Mouse (Mus musculus) layer of hippocampus, postnatal 36 days (tissue): Measurements from ENCODE around the gene Arsa. TPM values are rescaled to one million over a fixed set of nuclear protein-coding genes. Genes with fewer than 3 reads are reported as not detected.
"Not testable (repeated sequence)": the region's sequence is repeated elsewhere in the genome, so short reads cannot be mapped to it uniquely, and the experiment has no call there.

Source experiments
- DNase-seq, 2 experiments: peaks; one replicate each; pipeline ENCODE4 v3.0.0; 2022
- total RNA-seq, 2 experiments: library from RNA; stranded (reverse); gene quantifications; 2 replicates each; pipeline ENCODE4 v1.2.3; 2021

Arsa gene
- total RNA-seq, 2 experiments from 2014 or later: 28.6 to 30.6 TPM

DNA sequence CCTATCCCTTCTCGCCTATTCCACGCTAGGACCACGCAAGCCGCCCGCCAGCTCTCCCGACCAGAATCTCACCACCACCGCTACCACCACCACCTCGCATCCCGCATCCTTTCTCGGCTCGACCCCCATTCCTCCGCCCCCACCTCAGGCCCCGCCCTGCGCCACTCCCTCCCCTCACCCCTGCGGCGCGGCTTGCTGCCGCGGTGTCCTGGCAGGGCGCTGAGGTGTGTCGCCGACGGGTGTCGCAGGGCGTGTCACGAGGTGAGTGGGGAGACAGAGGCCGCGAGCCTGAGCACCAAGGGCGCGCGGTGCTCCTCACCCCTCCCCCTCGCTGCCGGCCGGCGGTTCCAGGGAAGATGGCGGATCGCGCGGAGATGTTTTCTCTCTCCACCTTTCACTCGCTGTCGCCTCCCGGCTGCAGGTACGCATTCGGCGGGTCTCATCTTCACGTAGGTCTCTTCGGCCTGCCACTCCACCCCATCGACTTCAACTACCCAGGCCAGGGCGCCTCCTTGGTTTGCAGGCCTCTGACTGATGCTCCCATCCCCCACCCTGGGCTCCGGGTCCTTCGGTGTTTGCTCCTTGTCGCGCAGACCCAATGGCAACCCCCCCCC, 23.3 kb downstream of the Arsa start, which contains the start of gene Mapk8ip2:
Mapk8ip2 (plus strand) TSS at position 49 of the 614 bp plus-strand sequence.
- peak; percentile 61 to 63 for DNase-seq

DNA sequence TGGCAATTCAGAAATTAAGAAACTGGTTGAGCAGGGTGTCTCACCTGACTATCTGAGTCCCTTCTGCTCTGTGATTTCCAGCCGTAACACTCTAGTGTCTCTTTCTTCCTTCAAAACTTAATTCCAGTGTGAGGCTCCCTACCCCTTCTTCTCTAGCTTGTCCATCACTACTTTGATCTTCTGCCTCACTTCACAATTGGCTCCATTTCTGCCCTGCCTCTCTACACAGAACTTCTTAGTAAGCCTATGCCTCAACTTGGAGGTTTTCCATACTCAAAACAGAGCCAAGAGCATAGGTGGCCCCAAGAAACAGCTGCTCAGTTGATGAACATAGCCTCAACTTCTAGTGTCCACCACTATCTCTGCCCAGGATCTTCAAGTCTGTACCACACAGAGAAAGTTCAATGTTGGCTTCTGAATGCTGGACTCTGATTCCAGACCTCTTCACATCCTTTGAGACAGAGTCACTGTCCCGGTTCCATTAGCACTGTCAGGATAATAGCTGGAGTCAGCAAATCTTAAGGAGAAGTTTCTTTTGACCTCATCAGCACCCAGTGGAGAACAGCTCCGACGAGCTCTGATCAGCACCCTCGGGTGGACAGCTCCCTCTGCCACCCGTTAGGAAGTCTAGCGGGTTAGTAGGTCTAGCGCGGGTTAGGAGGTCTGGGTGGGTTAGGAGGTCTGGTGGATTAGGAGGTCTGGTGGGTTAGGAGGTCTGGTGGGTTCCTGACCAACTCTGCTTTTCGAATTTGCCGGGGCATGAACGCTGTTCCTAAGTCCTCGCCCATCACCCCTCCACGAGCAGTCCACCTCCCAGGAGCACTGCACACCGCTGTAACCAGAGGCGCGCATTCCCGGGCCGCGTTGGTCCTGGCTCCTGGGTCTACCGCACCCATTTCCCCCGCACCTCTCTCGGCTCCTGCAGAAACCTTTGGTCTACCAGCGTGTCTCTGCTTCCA, 24.0 kb downstream of the Arsa start:
- DNase-seq: no peak

- DNase-seq: no peak
These were observed 34.6 kb downstream of the Arsa start for GRCm38 (mm10) chr15:89442486-89443070.

- no peak for DNase-seq
These were observed 41.3 kb downstream of the Arsa start for GRCm38 (mm10) chr15:89435878-89436277.

GRCm38 (mm10) chr15:89434136-89434535, 43.1 kb downstream of the Arsa start:
- no peak for DNase-seq

DNA sequence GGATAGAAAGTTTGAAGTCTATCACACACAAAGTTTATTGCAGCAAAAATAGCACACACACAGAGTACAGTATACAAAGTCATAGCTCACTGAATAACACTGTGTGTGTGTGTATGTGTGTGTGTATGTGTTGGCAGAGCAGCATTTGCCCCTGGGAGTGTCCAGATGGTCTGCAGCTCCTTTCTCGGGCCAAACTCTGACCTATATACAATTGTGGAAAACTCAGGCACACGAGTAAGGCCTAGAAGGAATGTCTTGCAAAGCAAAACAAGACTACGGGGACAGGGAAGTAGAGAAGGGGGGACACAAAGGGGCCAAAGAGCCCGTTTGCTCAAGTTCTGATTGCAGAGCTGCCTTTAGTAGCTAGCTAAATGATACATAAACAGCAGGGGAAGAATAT, 44.3 kb downstream of the Arsa start:
- DNase-seq: no peak

DNA sequence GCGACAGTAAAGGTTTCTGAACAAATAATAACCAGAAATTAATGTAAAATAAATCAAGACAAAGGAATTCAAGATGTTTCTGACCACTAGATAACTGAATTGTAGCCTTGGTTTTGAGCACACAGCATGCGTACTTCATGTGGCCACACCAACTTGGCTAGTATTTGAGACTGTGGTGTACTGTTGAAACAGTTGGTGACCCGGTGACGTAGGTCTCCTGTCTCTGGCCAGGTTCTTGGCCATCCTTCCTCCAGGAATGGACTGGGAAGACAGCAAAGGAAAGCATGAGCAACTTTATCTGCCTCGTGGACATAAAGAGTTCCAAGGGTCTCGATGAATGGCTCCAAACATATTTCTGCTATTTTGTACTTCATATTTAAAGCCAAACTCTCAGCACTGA, 45.4 kb downstream of the Arsa start:
- DNase-seq: no peak

- no peak for DNase-seq
These were observed 46.0 kb downstream of the Arsa start for GRCm38 (mm10) chr15:89431271-89431670.

GRCm38 (mm10) chr15:89430771-89431170, 46.5 kb downstream of the Arsa start:
- DNase-seq: not testable (repeated sequence)

- no peak for DNase-seq
These were observed 46.9 kb downstream of the Arsa start for GRCm38 (mm10) chr15:89430341-89430740.

- peak; percentile 90 to 92 for DNase-seq
These were observed 47.6 kb downstream of the Arsa start, which contains the start of the genes C730034F03Rik, Gm44502 and Chkb for GRCm38 (mm10) chr15:89429352-89430221. TSS of gene C730034F03Rik (plus strand) at chr15:89429589. TSS of gene Gm44502 (minus strand) at chr15:89429696. TSS of gene Chkb (minus strand) at chr15:89429908.

DNA sequence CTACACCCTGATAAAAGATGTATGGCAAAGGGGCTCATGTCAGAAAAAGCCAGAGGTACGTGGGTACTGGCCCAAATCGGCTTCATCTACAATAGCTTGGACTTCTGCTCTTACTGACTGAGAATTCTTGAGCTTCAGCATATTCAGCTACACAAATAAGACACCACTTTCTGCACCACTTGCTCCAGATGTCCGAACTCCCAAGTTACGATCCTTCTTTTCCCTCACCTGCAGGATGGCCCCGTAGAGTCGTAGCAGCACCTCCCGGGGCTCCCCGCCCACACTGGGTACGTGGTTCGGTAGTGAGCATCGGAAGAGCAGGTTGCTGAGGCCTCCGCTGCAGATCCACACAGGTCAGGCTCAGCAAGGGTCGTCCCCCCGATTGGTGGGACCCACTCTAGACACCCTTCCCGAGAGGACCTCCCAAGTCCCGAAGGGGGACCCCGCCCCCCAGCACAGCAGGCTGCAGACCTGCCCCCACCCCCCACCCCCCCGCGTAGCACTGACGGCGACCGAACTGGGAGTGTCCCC, 48.3 kb downstream of the Arsa start:
- DNase-seq: no peak

DNA sequence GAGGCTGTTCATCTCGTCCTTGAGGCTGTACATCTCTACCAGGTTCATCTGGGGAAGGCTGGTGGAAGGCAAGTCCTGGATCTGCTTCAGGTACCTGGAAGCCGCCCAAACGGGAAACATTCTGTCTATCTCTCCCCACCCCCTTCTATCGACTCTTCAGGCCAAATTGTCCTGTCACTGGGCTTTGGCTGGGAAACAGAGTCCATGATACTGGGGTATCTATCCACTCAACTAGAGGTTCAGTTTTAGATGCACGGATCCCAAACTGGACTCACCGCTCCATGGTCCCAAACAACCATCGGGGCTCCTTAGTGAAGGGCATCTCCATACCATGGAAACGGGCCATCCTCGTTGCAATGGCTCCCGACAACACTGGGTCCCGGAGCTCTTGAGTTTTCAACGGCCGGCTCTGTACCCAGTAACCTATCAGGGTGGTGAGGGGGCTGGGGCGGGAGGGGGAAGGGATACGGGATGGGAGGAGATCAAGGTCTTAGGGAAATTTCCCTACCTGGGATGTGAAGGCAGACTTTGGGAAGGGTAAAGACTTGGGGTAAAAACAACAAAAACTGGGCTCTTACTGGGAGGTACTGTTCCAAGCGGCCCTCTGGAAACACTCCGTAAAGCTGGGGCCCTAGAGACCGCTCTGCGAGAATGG, 49.0 kb downstream of the Arsa start:
- no peak for DNase-seq

DNA sequence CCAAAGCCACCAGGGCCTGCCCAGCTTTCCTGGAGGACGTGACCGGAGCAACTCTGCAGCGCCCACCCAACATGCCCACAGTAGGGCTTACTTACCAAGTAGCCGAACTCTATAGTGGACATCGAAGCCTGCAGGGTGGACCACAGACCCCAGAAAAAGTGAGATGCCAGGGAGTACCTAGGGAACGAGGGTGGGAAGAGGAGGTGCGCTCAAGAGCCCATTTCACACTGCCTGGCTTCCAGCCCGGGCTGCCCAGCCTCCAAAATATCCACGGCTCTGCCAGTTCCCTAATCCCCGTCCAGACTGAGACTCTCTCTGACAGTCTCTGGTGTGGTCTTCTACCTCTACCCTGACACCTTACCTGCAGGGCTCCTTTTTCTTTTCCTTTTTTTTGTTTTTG, 50.5 kb downstream of the Arsa start:
- no peak for DNase-seq

- no peak for DNase-seq
These were observed 51.5 kb downstream of the Arsa start, which contains the start of gene Cpt1b for GRCm38 (mm10) chr15:89425711-89426121. TSS of gene Cpt1b (minus strand) at chr15:89425863.

GRCm38 (mm10) chr15:89424621-89425020, 52.6 kb downstream of the Arsa start:
- DNase-seq: no peak

Other genes starting within 250 kb of the Arsa start
- 100 to 1,000 TPM; 330 to 340 TPM for gene Sbf1, start 162.1 kb downstream of the Arsa start, total RNA-seq
- not detected for gene Adm2, start 154.7 kb downstream of the Arsa start, total RNA-seq
- not detected for gene Miox, start 143.0 kb downstream of the Arsa start, total RNA-seq
- gene Lmf2, start 121.8 kb downstream of the Arsa start, total RNA-seq: 10 to 100 TPM; 19.7 to 21.4 TPM
- 10 to 100 TPM; 87.0 to 95.3 TPM for gene Ncaph2, start 121.7 kb downstream of the Arsa start, total RNA-seq
- 10 to 100 TPM; 31.5 to 32.6 TPM for gene Sco2, start 103.6 kb downstream of the Arsa start, total RNA-seq
- 1 to 10 TPM; 1.4 to 1.5 TPM for gene Tymp, start 100.4 kb downstream of the Arsa start, total RNA-seq
- 1 to 10 TPM; 2.7 to 2.8 TPM for gene Odf3b, start 98.1 kb downstream of the Arsa start, total RNA-seq
- gene Klhdc7b, start 92.5 kb downstream of the Arsa start, total RNA-seq: under 1 TPM; 0.25 to 0.68 TPM
- not detected for gene Syce3, start 66.9 kb downstream of the Arsa start, total RNA-seq
- gene Cpt1b, start 51.6 kb downstream of the Arsa start, total RNA-seq: 1 to 10 TPM; 1.8 to 2.3 TPM
- gene C730034F03Rik, start 47.8 kb downstream of the Arsa start, total RNA-seq: 1 to 10 TPM; 2.6 to 3.1 TPM
- gene Gm44502, start 47.7 kb downstream of the Arsa start, total RNA-seq: under 1 TPM in 1 of 2 experiments, not detected in 1; 0.30 TPM
- gene Chkb, start 47.5 kb downstream of the Arsa start, total RNA-seq: 10 to 100 TPM; 37.5 to 43.0 TPM
- 100 to 1,000 TPM; 248 to 284 TPM for gene Mapk8ip2, start 23.5 kb downstream of the Arsa start, total RNA-seq
- gene Shank3, start 22.2 kb upstream of the Arsa start, total RNA-seq: 100 to 1,000 TPM; 244 to 255 TPM
- 1 to 10 TPM in 1 of 2 experiments, under 1 TPM in 1; 0.91 to 1.2 TPM for gene Acr, start 90.9 kb upstream of the Arsa start, total RNA-seq
- gene Rabl2, start 114.5 kb upstream of the Arsa start, total RNA-seq: 10 to 100 TPM; 27.1 to 31.2 TPM